In genomic region chr8:86781094-86781493, GRCm38 (mm10) we compare ENCODE assay signal across 17 mouse cellular contexts. TPM values are rescaled to one million over a fixed set of nuclear protein-coding genes. Genes with fewer than 3 reads are reported as not detected.
"Had no signal": no experiment of that assay in that cellular context is flagged by ENCODE, and none has a peak within 500 bp of the region (broad histone marks: within the 10 kb centered on the region; RNA-seq: fewer than 3 reads in every experiment).

No protein-coding gene starts in this region.

- ATAC-seq: forebrain, postnatal 0 days; hindbrain, postnatal 0 days; intestine, embryonic 16.5 days had no signal

- DNase-seq: forebrain, postnatal 0 days; gastrocnemius, postnatal 14 days; gastrocnemius, postnatal 36 days; heart, adult 11 months; heart, adult 2 months; heart, postnatal 14 days; heart, postnatal 36 days; kidney, adult 11 months; kidney, adult 2 months; kidney, adult 9 months; kidney, postnatal 14 days; kidney, postnatal 36 days; liver; liver, embryonic 13.5 days had no signal

RNA-seq across cellular contexts. Expression of gene Gm10638, which starts 35.6 kb away (rescaled TPM):
- total RNA-seq: hematopoietic stem cell, adult 5-6 weeks; hindbrain, postnatal 0 days had no signal
